ENCODE assay signal across 28 mouse cellular contexts in the genomic region with DNA sequence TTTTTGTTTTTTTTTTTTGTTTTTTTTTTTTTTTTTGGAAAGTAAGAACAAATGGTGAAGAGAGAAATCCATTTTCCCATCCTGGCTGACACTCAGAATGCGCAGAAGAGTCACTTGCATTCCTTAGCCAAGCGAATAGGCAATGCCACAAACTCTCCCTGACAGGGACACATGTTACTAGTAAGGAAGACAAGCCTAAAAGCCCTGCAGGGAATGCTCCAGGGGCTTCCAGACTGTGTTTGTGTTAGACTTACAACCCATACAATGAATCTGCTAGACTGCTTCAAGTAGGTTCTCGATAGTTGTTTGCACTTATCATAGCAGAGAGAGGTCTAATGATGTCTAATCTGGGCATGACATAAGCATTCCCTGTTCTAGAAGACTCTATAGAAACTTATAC.
DNase-seq lines count a peak whose midpoint lies in the region; ATAC-seq and TF ChIP-seq lines count a peak whose summit lies in the region.
"Had no signal": no experiment of that assay in that cellular context is flagged by ENCODE, and none has a peak within 500 bp of the region (broad histone marks: within the 10 kb centered on the region; RNA-seq: fewer than 3 reads in every experiment).

No protein-coding gene starts in this region.

- peak; percentile 26 for DNase-seq in embryo, embryonic 10.5 days (ENCODE audit: low spot score)
- no peak for DNase-seq in embryo, embryonic 10 days (ENCODE audit: low spot score)
- DNase-seq in heart, adult 2 months = no peak
- peak; percentile 39 for DNase-seq in retina, embryonic 14.5 days (ENCODE audit: low spot score)
- DNase-seq in cerebellum, postnatal 25 days = no peak
- DNase-seq: adrenal gland, adult 8-10 months; adrenal gland, postnatal 14 days; adrenal gland, postnatal 36 days; B cell, adult 2 months; cerebellum, adult 11-12 months; cerebellum, adult 2 months; cerebellum, adult 9-10 months; cerebellum, postnatal 10 days; cerebellum, postnatal 36 days; embryo, embryonic 11 days had no signal

- TF ChIP-seq EP300 in heart, adult 2 months (IDR thresholded peaks at IDR 0.05; ENCODE audit: insufficient read depth, low read depth, low read length) = no peak

- no peak overlapping the region for H3K4me2 ChIP-seq in heart, embryonic 11.5 days
- H3K4me2 ChIP-seq: embryonic facial prominence, embryonic 12.5 days; embryonic facial prominence, embryonic 15.5 days; forebrain, embryonic 12.5 days had no signal

- no peak for TF ChIP-seq POLR2A in heart, adult 2 months (IDR thresholded peaks at IDR 0.05; ENCODE audit: insufficient read depth, low read depth, low read length)

- no peaks in the 10 kb centered on the region for H3K9me3 ChIP-seq in heart, embryonic 11.5 days (replicated peaks; ENCODE audit: control insufficient read depth, low read length)
- H3K9me3 ChIP-seq: embryonic facial prominence, embryonic 12.5 days; embryonic facial prominence, embryonic 15.5 days; forebrain, embryonic 10.5 days; forebrain, embryonic 12.5 days had no signal

- peaks cover 3% of the 10 kb centered on the region; the same call in 1 of the 2 replicates for H3K79me2 ChIP-seq in heart, adult 2 months (replicated peaks; ENCODE audit: control insufficient read depth, insufficient read depth, low read length)

- H3K27me3 ChIP-seq in heart, adult 2 months (ENCODE audit: control insufficient read depth, insufficient read depth, low read length) = no peaks in the 10 kb centered on the region
- no peaks in the 10 kb centered on the region for H3K27me3 ChIP-seq in heart, embryonic 11.5 days (ENCODE audit: control insufficient read depth, insufficient read depth, low read length)
- H3K27me3 ChIP-seq: CH12.LX; embryonic facial prominence, embryonic 12.5 days; embryonic facial prominence, embryonic 15.5 days; forebrain, embryonic 12.5 days; Patski had no signal

- H3K27ac ChIP-seq in heart, adult 2 months = peak overlapping the region; percentile 4
- no peak overlapping the region for H3K27ac ChIP-seq in heart, embryonic 11.5 days (ENCODE audit: low read depth, low read length)
- H3K27ac ChIP-seq: embryonic facial prominence, embryonic 12.5 days; embryonic facial prominence, embryonic 15.5 days; forebrain, embryonic 10.5 days; forebrain, embryonic 12.5 days had no signal

- 82% methylated on average over 3 of the region's 3 CpGs for WGBS in heart, adult 2 months
- 74% methylated on average over 3 of the region's 3 CpGs for WGBS in heart, embryonic 11.5 days (ENCODE audit: insufficient replicate concordance)

- no peak for ATAC-seq in heart, embryonic 11.5 days (replicated peaks; ENCODE audit: insufficient number of reproducible peaks, low FRiP score, low TSS enrichment)
- ATAC-seq: activated CD4-positive, CD25-positive, alpha-beta regulatory T cell, adult 4 months; CD4-positive, CD25-positive, alpha-beta regulatory T cell, adult 4 months; forebrain, embryonic 14.5 days; forebrain, embryonic 16.5 days; Patski had no signal

- H3K4me1 ChIP-seq in heart, adult 2 months (ENCODE audit: control insufficient read depth, insufficient read depth, low read length) = peaks cover 5% of the 10 kb centered on the region
- H3K4me1 ChIP-seq in heart, embryonic 11.5 days (ENCODE audit: control insufficient read depth, insufficient read depth, low read length) = no peaks in the 10 kb centered on the region
- H3K4me1 ChIP-seq: embryonic facial prominence, embryonic 12.5 days; embryonic facial prominence, embryonic 15.5 days; forebrain, embryonic 10.5 days; forebrain, embryonic 12.5 days had no signal

- intact Hi-C loops in heart, adult 2 months (cut with DNase I) = no loop called here

- peaks cover 5% of the 10 kb centered on the region for H3K36me3 ChIP-seq in heart, adult 2 months (ENCODE audit: control insufficient read depth, insufficient read depth, low read length)
- no peaks in the 10 kb centered on the region for H3K36me3 ChIP-seq in heart, embryonic 11.5 days (ENCODE audit: control insufficient read depth, insufficient read depth, low read length)
- H3K36me3 ChIP-seq: embryonic facial prominence, embryonic 12.5 days; embryonic facial prominence, embryonic 15.5 days; forebrain, embryonic 10.5 days; forebrain, embryonic 12.5 days; G1E had no signal

- no peak overlapping the region for H3K4me3 ChIP-seq in heart, adult 2 months
- H3K4me3 ChIP-seq in heart, embryonic 11.5 days (ENCODE audit: low read depth, low read length) = no peak overlapping the region
- H3K4me3 ChIP-seq: embryonic facial prominence, embryonic 12.5 days; embryonic facial prominence, embryonic 15.5 days; erythroblast, embryonic 14.5 days; forebrain, embryonic 10.5 days; forebrain, embryonic 12.5 days had no signal

- no peak overlapping the region for H3K9ac ChIP-seq in heart, adult 2 months (ENCODE audit: low read depth, low read length)
- no peak overlapping the region for H3K9ac ChIP-seq in heart, embryonic 11.5 days (ENCODE audit: low read depth, low read length)
- H3K9ac ChIP-seq: embryonic facial prominence, embryonic 12.5 days; embryonic facial prominence, embryonic 15.5 days; forebrain, embryonic 12.5 days had no signal

- TF ChIP-seq CTCF in heart, adult 2 months (IDR thresholded peaks at IDR 0.05) = no peak

Comparison
In these comparisons a context has a peak if more than half of its experiments do, and no peak if none do; other contexts are left out.
1. DNase-seq: peak in embryo, embryonic 10.5 days (single experiment) and retina, embryonic 14.5 days (single experiment); none in embryo, embryonic 10 days (single experiment), heart, adult 2 months (0 of 2) and cerebellum, postnatal 25 days (0 of 2).